ENCODE assay signal across 22 mouse cellular contexts in the genomic region with DNA sequence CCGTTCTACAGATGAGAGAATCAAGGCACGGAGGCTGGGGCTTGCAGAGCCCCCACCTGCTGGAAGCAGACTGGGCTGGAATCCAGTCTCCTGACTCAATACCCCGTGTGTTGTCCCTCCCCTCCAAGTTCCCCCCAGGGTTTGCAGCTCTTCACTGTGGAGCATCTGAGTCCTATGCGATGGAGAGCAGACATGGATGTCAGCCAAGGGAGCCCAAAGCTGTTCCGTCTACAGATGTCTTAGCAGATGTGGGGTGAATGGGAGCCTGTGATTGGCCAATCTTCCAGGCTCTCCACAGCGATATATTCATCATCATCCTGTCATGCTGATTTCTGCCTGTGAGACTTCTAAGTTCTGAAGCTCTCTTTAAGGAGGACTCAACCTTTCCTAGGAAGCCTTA. TPM values are rescaled to one million over a fixed set of nuclear protein-coding genes. Genes with fewer than 3 reads are reported as not detected.
DNase-seq lines count a peak whose midpoint lies in the region; ATAC-seq and TF ChIP-seq lines count a peak whose summit lies in the region.
"Had no signal": no experiment of that assay in that cellular context is flagged by ENCODE, and none has a peak within 500 bp of the region (broad histone marks: within the 10 kb centered on the region; RNA-seq: fewer than 3 reads in every experiment).

No protein-coding gene starts in this region.

- DNase-seq in stomach, postnatal 0 days (ENCODE audit: low spot score): no peak
- DNase-seq in gastrocnemius, adult 2 months: no peak
- DNase-seq: B cell, adult 2 months; cerebellum, adult 9-11 months; heart, postnatal 10 days; right cerebral cortex, postnatal 4 days; thymus, postnatal 25 days had no signal

- 49% methylated on average over 6 of the region's 6 CpGs for WGBS in forebrain, embryonic 16.5 days
- WGBS in forebrain, embryonic 12.5 days: 83% methylated on average over 6 of the region's 6 CpGs
- WGBS in intestine, embryonic 15.5 days: 51% methylated on average over 6 of the region's 6 CpGs
- WGBS in intestine, embryonic 16.5 days: 54% methylated on average over 6 of the region's 6 CpGs
- 41% methylated on average over 6 of the region's 6 CpGs for WGBS in stomach, embryonic 14.5 days
- 50% methylated on average over 6 of the region's 6 CpGs for WGBS in stomach, postnatal 0 days
- 46% methylated on average over 6 of the region's 6 CpGs for WGBS in stomach, embryonic 15.5 days

- no peaks in the 10 kb centered on the region for H3K36me3 ChIP-seq in forebrain, embryonic 16.5 days (ENCODE audit: control insufficient read depth, insufficient read depth)
- H3K36me3 ChIP-seq in forebrain, embryonic 12.5 days (replicated peaks): no peaks in the 10 kb centered on the region
- H3K36me3 ChIP-seq in intestine, embryonic 15.5 days: no peaks in the 10 kb centered on the region
- no peaks in the 10 kb centered on the region for H3K36me3 ChIP-seq in intestine, embryonic 16.5 days (ENCODE audit: control insufficient read depth, insufficient read depth, low read length)
- no peaks in the 10 kb centered on the region for H3K36me3 ChIP-seq in stomach, embryonic 14.5 days (ENCODE audit: control insufficient read depth, insufficient read depth, low read length)
- H3K36me3 ChIP-seq in stomach, postnatal 0 days (ENCODE audit: control insufficient read depth, insufficient read depth, low read length): no peaks in the 10 kb centered on the region
- H3K36me3 ChIP-seq in stomach, embryonic 15.5 days: no peaks in the 10 kb centered on the region
- H3K36me3 ChIP-seq: kidney, embryonic 15.5 days had no signal

- no peak overlapping the region for H3K9ac ChIP-seq in forebrain, embryonic 16.5 days (replicated peaks; ENCODE audit: low read depth, low read length)
- H3K9ac ChIP-seq in forebrain, embryonic 12.5 days: no peak overlapping the region
- no peak overlapping the region for H3K9ac ChIP-seq in intestine, embryonic 15.5 days
- H3K9ac ChIP-seq in intestine, embryonic 16.5 days (ENCODE audit: low read depth, low read length): no peak overlapping the region
- H3K9ac ChIP-seq in stomach, embryonic 14.5 days (replicated peaks; ENCODE audit: low read depth, low read length): no peak overlapping the region
- H3K9ac ChIP-seq in stomach, postnatal 0 days (ENCODE audit: low read length): no peak overlapping the region
- no peak overlapping the region for H3K9ac ChIP-seq in stomach, embryonic 15.5 days
- H3K9ac ChIP-seq: kidney, embryonic 15.5 days; liver, embryonic 14.5 days had no signal

- no peak for TF ChIP-seq EP300 in stomach, postnatal 0 days (optimal IDR thresholded peaks at IDR 0.05)

- intact Hi-C loops in gastrocnemius, adult 2 months (cut with DNase I): no loop called here

- H3K4me3 ChIP-seq in forebrain, embryonic 16.5 days (replicated peaks; ENCODE audit: low read length): no peak overlapping the region
- H3K4me3 ChIP-seq in forebrain, embryonic 12.5 days (replicated peaks): no peak overlapping the region
- H3K4me3 ChIP-seq in intestine, embryonic 15.5 days (replicated peaks): no peak overlapping the region
- H3K4me3 ChIP-seq in intestine, embryonic 16.5 days (ENCODE audit: low read length): no peak overlapping the region
- no peak overlapping the region for H3K4me3 ChIP-seq in stomach, embryonic 14.5 days (ENCODE audit: low read depth, low read length)
- H3K4me3 ChIP-seq in stomach, postnatal 0 days (ENCODE audit: low read depth, low read length): no peak overlapping the region
- H3K4me3 ChIP-seq in stomach, embryonic 15.5 days (replicated peaks): no peak overlapping the region
- no peak overlapping the region for H3K4me3 ChIP-seq in gastrocnemius, adult 2 months
- H3K4me3 ChIP-seq: kidney, embryonic 15.5 days had no signal

- H3K4me2 ChIP-seq in forebrain, embryonic 16.5 days (ENCODE audit: low read length): no peak overlapping the region
- no peak overlapping the region for H3K4me2 ChIP-seq in forebrain, embryonic 12.5 days
- H3K4me2 ChIP-seq in intestine, embryonic 15.5 days (replicated peaks): no peak overlapping the region
- H3K4me2 ChIP-seq in intestine, embryonic 16.5 days (ENCODE audit: low read depth, low read length): no peak overlapping the region
- H3K4me2 ChIP-seq in stomach, embryonic 14.5 days (replicated peaks; ENCODE audit: low read depth, low read length): no peak overlapping the region
- H3K4me2 ChIP-seq in stomach, postnatal 0 days (replicated peaks; ENCODE audit: low read depth): no peak overlapping the region
- H3K4me2 ChIP-seq in stomach, embryonic 15.5 days: no peak overlapping the region
- H3K4me2 ChIP-seq: heart, embryonic 11.5 days; kidney, embryonic 15.5 days had no signal

- peaks cover 37% of the 10 kb centered on the region for H3K27me3 ChIP-seq in forebrain, embryonic 16.5 days (replicated peaks; ENCODE audit: control insufficient read depth, insufficient read depth, low read length)
- peaks cover 70% of the 10 kb centered on the region for H3K27me3 ChIP-seq in forebrain, embryonic 12.5 days
- H3K27me3 ChIP-seq in intestine, embryonic 15.5 days (replicated peaks): peaks cover 36% of the 10 kb centered on the region
- H3K27me3 ChIP-seq in intestine, embryonic 16.5 days (replicated peaks; ENCODE audit: control insufficient read depth, insufficient read depth, low read length): peaks cover 22% of the 10 kb centered on the region
- peaks cover 23% of the 10 kb centered on the region for H3K27me3 ChIP-seq in stomach, embryonic 14.5 days (ENCODE audit: control insufficient read depth, insufficient read depth, low read length)
- H3K27me3 ChIP-seq in stomach, postnatal 0 days (ENCODE audit: control insufficient read depth, insufficient read depth, low read length): peaks cover 9% of the 10 kb centered on the region; the same call in 1 of the 2 replicates
- H3K27me3 ChIP-seq in stomach, embryonic 15.5 days (replicated peaks): peaks cover 28% of the 10 kb centered on the region

- no peaks in the 10 kb centered on the region for H3K9me3 ChIP-seq in forebrain, embryonic 16.5 days (ENCODE audit: control insufficient read depth, low read length)
- H3K9me3 ChIP-seq in forebrain, embryonic 12.5 days: no peaks in the 10 kb centered on the region
- H3K9me3 ChIP-seq in intestine, embryonic 15.5 days: no peaks in the 10 kb centered on the region
- H3K9me3 ChIP-seq in intestine, embryonic 16.5 days (ENCODE audit: control insufficient read depth, low read length): no peaks in the 10 kb centered on the region
- no peaks in the 10 kb centered on the region for H3K9me3 ChIP-seq in stomach, embryonic 14.5 days (ENCODE audit: control insufficient read depth, low read depth, low read length)
- H3K9me3 ChIP-seq in stomach, postnatal 0 days (ENCODE audit: control insufficient read depth, low read length): no peaks in the 10 kb centered on the region
- H3K9me3 ChIP-seq in stomach, embryonic 15.5 days: no peaks in the 10 kb centered on the region
- H3K9me3 ChIP-seq: kidney, embryonic 15.5 days had no signal

- peaks cover 12% of the 10 kb centered on the region for H3K4me1 ChIP-seq in forebrain, embryonic 16.5 days (replicated peaks; ENCODE audit: control insufficient read depth, insufficient read depth, low read length)
- H3K4me1 ChIP-seq in forebrain, embryonic 12.5 days: peaks cover 14% of the 10 kb centered on the region
- H3K4me1 ChIP-seq in intestine, embryonic 15.5 days (replicated peaks): peaks cover 18% of the 10 kb centered on the region
- peaks cover 14% of the 10 kb centered on the region; the same call in 1 of the 2 replicates for H3K4me1 ChIP-seq in intestine, embryonic 16.5 days (ENCODE audit: control insufficient read depth, insufficient read depth, low read length)
- peaks cover 20% of the 10 kb centered on the region; the same call in 1 of the 2 replicates for H3K4me1 ChIP-seq in stomach, embryonic 14.5 days (ENCODE audit: control insufficient read depth, insufficient read depth, low read length)
- H3K4me1 ChIP-seq in stomach, postnatal 0 days (replicated peaks; ENCODE audit: control insufficient read depth, insufficient read depth): no peaks in the 10 kb centered on the region; the same call in 1 of the 2 replicates
- H3K4me1 ChIP-seq in stomach, embryonic 15.5 days: peaks cover 13% of the 10 kb centered on the region

- no peak for TF ChIP-seq CTCF in stomach, postnatal 0 days (IDR thresholded peaks at IDR 0.05; ENCODE audit: low read depth)
- TF ChIP-seq CTCF in gastrocnemius, adult 2 months (IDR thresholded peaks at IDR 0.05): no peak

- H3K27ac ChIP-seq in forebrain, embryonic 16.5 days (ENCODE audit: low read length): no peak overlapping the region
- H3K27ac ChIP-seq in forebrain, embryonic 12.5 days: no peak overlapping the region
- no peak overlapping the region for H3K27ac ChIP-seq in intestine, embryonic 15.5 days
- no peak overlapping the region for H3K27ac ChIP-seq in intestine, embryonic 16.5 days (ENCODE audit: low read length)
- no peak overlapping the region for H3K27ac ChIP-seq in stomach, embryonic 14.5 days (ENCODE audit: low read length)
- H3K27ac ChIP-seq in stomach, postnatal 0 days (replicated peaks): no peak overlapping the region
- no peak overlapping the region for H3K27ac ChIP-seq in stomach, embryonic 15.5 days
- H3K27ac ChIP-seq in gastrocnemius, adult 2 months: no peak overlapping the region
- H3K27ac ChIP-seq: kidney, embryonic 15.5 days; liver, embryonic 14.5 days had no signal

- peak; percentile 50; the same call in 1 of the 2 replicates for ATAC-seq in forebrain, embryonic 16.5 days
- no peak for ATAC-seq in forebrain, embryonic 12.5 days (ENCODE audit: low FRiP score)
- peak; percentile 55; the same call in 1 of the 2 replicates for ATAC-seq in intestine, embryonic 15.5 days
- ATAC-seq in intestine, embryonic 16.5 days: no peak; the same call in 1 of the 2 replicates
- peak; percentile 40; the same call in 1 of the 2 replicates for ATAC-seq in stomach, embryonic 14.5 days (ENCODE audit: insufficient number of reproducible peaks, insufficient read depth, low FRiP score, low read depth)
- no peak for ATAC-seq in stomach, postnatal 0 days (ENCODE audit: low FRiP score, low TSS enrichment)
- ATAC-seq in stomach, embryonic 15.5 days (ENCODE audit: insufficient read depth, low FRiP score, low read depth): peak; percentile 19; the same call in 1 of the 2 replicates
- ATAC-seq: inflammation-experienced regulatory T-cells, adult 6 months; midbrain, embryonic 16.5 days had no signal

RNA-seq across cellular contexts. Expression of a gene that starts 3.3 kb away (rescaled TPM):
- 0.34 and 0.35 TPM in 2 replicates for polyA plus RNA-seq in forebrain, embryonic 16.5 days (2015; fragmentation: Nextera tagmentation; extraction: Ambion mirVana)
- 1.5 and 1.6 TPM in 2 replicates for polyA plus RNA-seq in forebrain, embryonic 12.5 days (2016; fragmentation: Nextera tagmentation; extraction: Ambion mirVana)
- 0.90 and 1.0 TPM in 2 replicates for polyA plus RNA-seq in intestine, embryonic 15.5 days (2015; fragmentation: Nextera tagmentation; extraction: Ambion mirVana)
- 0.29 and 0.43 TPM in 2 replicates for polyA plus RNA-seq in intestine, embryonic 16.5 days (2015; fragmentation: Nextera tagmentation; extraction: Ambion mirVana)
- 3.3 and 3.8 TPM in 2 replicates for polyA plus RNA-seq in stomach, embryonic 14.5 days (2014; fragmentation: Nextera tagmentation; extraction: Ambion mirVana)
- 0.99 and 1.0 TPM in 2 replicates for polyA plus RNA-seq in stomach, postnatal 0 days (2015; fragmentation: Nextera tagmentation; extraction: Ambion mirVana)
- 2.4 and 2.6 TPM in 2 replicates for polyA plus RNA-seq in stomach, embryonic 15.5 days (2015; fragmentation: Nextera tagmentation; extraction: Ambion mirVana)
- not detected for total RNA-seq in gastrocnemius, adult 2 months (2021)
- total RNA-seq: gastrocnemius, adult 8-10 months; granulocyte monocyte progenitor cell, adult 5-6 weeks; heart, postnatal 10 days; megakaryocyte-erythroid progenitor cell, adult 5-6 weeks had no signal
- polyA plus RNA-seq: cortical plate, adult 2 months; inflammation-experienced regulatory T-cells, adult 6 months had no signal

RNA-seq across cellular contexts. Expression of a gene that starts 51.4 kb away (rescaled TPM):
- polyA plus RNA-seq in forebrain, embryonic 16.5 days (2015; fragmentation: Nextera tagmentation; extraction: Ambion mirVana): 0.75 and 1.0 TPM in 2 replicates
- 0.27 and 0.32 TPM in 2 replicates for polyA plus RNA-seq in forebrain, embryonic 12.5 days (2016; fragmentation: Nextera tagmentation; extraction: Ambion mirVana)
- 0.98 and 1.2 TPM in 2 replicates for polyA plus RNA-seq in intestine, embryonic 15.5 days (2015; fragmentation: Nextera tagmentation; extraction: Ambion mirVana)
- polyA plus RNA-seq in intestine, embryonic 16.5 days (2015; fragmentation: Nextera tagmentation; extraction: Ambion mirVana): 0.71 and 0.82 TPM in 2 replicates
- 1.8 and 1.9 TPM in 2 replicates for polyA plus RNA-seq in stomach, embryonic 14.5 days (2014; fragmentation: Nextera tagmentation; extraction: Ambion mirVana)
- 1.2 and 1.7 TPM in 2 replicates for polyA plus RNA-seq in stomach, postnatal 0 days (2015; fragmentation: Nextera tagmentation; extraction: Ambion mirVana)
- polyA plus RNA-seq in stomach, embryonic 15.5 days (2015; fragmentation: Nextera tagmentation; extraction: Ambion mirVana): 1.6 and 1.7 TPM in 2 replicates
- not detected for total RNA-seq in gastrocnemius, adult 2 months (2021)
- total RNA-seq: gastrocnemius, adult 8-10 months; granulocyte monocyte progenitor cell, adult 5-6 weeks; megakaryocyte-erythroid progenitor cell, adult 5-6 weeks had no signal
- polyA plus RNA-seq: inflammation-experienced regulatory T-cells, adult 6 months had no signal

RNA-seq across cellular contexts. Expression of a gene that starts 55.4 kb away (rescaled TPM):
- 28.4 and 35.2 TPM in 2 replicates for polyA plus RNA-seq in forebrain, embryonic 16.5 days (2015; fragmentation: Nextera tagmentation; extraction: Ambion mirVana)
- polyA plus RNA-seq in forebrain, embryonic 12.5 days (2016; fragmentation: Nextera tagmentation; extraction: Ambion mirVana): 25.8 and 25.9 TPM in 2 replicates
- polyA plus RNA-seq in intestine, embryonic 15.5 days (2015; fragmentation: Nextera tagmentation; extraction: Ambion mirVana): 15.6 and 19.2 TPM in 2 replicates
- 10.5 and 12.9 TPM in 2 replicates for polyA plus RNA-seq in intestine, embryonic 16.5 days (2015; fragmentation: Nextera tagmentation; extraction: Ambion mirVana)
- 25.4 and 27.1 TPM in 2 replicates for polyA plus RNA-seq in stomach, embryonic 14.5 days (2014; fragmentation: Nextera tagmentation; extraction: Ambion mirVana)
- polyA plus RNA-seq in stomach, postnatal 0 days (2015; fragmentation: Nextera tagmentation; extraction: Ambion mirVana): 9.1 and 13.4 TPM in 2 replicates
- polyA plus RNA-seq in stomach, embryonic 15.5 days (2015; fragmentation: Nextera tagmentation; extraction: Ambion mirVana): 19.5 and 23.6 TPM in 2 replicates
- 10 to 100 TPM; 23.1 to 26.7 TPM for total RNA-seq in gastrocnemius, adult 2 months (2021)

Comparison
In these comparisons a context has a peak if more than half of its experiments do, and no peak if none do; other contexts are left out.
1. ATAC-seq: peak in forebrain, embryonic 16.5 days (single experiment), intestine, embryonic 15.5 days (single experiment), stomach, embryonic 14.5 days (single experiment) and stomach, embryonic 15.5 days (single experiment); none in forebrain, embryonic 12.5 days (single experiment), intestine, embryonic 16.5 days (single experiment) and stomach, postnatal 0 days (single experiment).